Mouse (Mus musculus) gastrocnemius, postnatal 25 days (tissue): ENCODE measurements around the gene Cdh18. TPM values are rescaled to one million over a fixed set of nuclear protein-coding genes. Genes with fewer than 3 reads are reported as not detected.
"Not testable (repeated sequence)": the region's sequence is repeated elsewhere in the genome, so short reads cannot be mapped to it uniquely, and the experiment has no call there.

Source experiments
- DNase-seq: peaks from one replicate; pipeline ENCODE4 v3.0.0; 2022
- total RNA-seq, 2 experiments: library from RNA; stranded (reverse); gene quantifications; 1 replicate in 1 of 2; 2 replicates in 1 of 2; pipeline ENCODE4 v1.2.3; 2021

Cdh18 gene
- total RNA-seq, 2 experiments from 2014 or later, result not detected

DNA sequence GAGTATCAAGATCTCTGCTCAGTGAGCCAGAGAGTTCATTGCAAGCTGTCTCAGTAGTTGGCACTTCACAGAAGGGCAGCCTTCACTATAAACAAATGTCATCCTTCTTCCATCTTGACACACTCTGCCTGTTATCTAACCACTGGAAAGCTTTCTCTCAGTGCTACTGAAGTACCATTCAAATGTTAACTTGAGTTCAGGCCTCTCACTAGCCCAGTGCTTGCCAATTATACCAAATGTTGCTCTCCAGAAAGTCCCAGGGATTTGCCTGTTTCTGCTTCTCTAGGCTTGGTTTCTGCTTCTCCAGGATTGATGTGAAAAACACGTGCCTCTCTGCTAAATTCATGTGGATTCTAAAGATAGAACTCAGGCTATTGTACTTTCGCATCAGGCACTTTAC, 681.8 kb downstream of the Cdh18 start:
- DNase-seq, result no peak

DNA sequence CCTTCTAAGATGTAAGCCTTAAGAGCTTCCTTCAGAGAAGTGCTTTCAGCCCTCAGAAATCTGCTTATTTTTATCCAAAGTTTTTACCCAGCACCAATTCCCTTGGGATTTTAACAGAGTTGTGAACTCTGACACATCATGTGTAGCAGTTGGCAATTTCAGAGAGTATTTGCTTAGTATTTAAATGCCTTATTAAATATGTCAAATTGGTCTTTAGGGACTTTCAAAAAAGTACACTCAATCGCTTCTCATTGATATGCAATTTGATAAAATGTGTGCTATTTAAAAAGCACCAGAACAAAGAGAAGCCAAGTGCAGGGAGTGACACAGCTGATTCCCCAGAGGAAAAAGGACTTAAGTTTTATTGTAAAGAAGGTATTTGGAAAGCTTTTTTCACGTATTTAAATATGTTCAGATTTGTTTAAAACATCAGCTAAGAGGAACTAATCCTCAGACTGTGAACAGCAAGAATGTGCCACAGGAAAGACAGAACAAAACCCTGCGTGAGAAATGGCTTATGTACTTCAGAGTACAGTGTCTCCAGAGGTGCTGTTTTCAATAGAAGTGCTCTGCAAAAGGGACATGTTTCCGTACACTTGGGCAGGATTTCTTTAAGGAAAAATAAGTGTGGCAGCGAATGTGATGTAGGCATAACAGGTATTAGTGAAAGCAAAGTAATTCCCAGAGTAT, 709.1 kb downstream of the Cdh18 start:
- DNase-seq, result no peak

DNA sequence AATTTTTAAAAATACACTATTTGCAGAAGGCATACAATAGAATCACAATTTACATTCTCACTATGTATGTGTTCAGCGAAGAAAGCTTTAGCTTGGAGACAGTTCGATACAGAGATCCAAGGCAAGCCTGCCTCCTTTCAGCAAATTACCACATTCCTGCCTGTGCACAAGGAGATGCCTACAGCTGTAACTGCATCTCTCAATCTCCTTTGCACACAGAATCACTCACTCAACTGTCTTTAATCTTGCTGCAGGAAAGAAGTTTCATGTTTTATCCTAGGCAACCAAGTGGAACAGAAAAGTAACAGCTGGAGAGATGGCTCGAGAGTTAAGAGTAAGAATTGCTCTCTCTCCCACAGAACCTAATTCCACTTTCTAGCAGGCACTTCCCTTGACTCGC, 729.6 kb downstream of the Cdh18 start:
- DNase-seq, result no peak

DNA sequence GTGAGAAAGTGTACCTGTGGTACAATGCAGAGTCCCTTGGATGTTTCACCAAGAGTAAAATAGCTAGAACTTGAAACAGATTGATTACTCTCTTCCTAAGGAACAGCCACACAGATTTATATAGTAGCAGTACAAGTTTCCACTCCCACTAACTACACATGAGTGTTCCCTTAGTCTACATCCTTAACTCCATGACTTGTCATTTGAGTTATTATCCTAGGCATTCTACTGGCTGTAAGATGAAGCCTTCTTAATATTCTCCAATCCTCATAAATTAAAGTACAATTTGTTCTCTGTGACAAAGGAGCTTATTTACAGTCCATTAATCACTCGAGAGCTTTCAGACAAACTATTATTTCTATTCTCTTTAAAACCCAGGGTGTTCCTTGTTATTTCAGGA, 756.2 kb downstream of the Cdh18 start:
- DNase-seq, result no peak

DNA sequence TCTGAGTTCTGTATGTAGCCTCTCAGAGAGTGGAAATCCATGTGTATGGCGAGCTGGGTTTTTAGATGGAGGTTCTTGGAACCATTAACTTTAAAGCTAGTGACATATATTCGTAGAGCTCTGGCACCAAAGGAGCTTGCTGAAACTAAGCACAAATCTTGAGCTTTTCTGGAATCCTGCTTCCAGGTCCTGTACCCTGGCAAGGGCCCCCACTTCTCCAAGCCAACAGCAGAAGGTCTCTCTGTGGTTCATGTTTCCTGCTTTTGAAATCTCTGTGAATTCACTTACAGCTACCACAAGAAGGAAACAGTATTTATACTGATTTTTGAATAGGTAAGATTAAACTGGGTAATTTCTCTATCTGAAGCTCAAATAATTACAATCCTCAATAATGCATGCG, 767.9 kb downstream of the Cdh18 start:
- DNase-seq, result no peak

DNA sequence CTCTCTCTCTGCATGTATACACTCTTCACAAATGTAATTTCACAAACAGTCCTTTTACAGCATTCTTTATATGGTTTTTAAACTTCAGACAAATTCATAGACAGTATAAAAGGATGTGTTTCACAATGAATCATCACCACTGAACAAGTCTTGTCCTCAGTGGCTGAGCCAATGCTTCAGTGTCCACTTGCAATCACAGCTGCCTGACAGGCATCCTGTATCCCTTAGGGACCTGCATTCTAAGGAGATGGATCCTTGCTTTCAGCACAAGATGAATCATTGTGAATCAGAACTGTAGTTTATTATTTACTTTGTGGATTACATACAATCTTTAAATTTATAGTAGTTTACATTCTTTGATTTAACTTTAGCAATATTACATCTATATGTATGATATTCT, 768.6 kb downstream of the Cdh18 start:
- no peak for DNase-seq

DNA sequence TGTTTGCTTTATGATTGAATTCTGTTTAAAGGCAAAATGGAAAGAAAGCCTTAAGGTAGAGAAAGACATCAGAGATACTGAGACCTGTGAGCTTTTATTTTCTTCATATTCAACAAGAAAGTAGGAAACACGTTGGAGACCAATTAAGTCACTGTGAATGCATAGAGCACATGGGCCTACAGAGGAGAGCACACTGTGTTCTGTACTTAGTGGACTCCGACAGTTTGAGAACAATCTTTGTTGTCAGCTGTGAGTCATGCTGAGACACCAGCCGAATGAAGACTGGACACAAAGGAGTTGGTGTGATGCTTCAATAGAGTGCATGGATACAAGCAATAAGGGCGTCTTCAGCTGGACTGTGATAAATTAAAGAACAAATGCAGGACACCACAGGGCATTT, 791.5 kb downstream of the Cdh18 start:
- DNase-seq, result not testable (repeated sequence)

DNA sequence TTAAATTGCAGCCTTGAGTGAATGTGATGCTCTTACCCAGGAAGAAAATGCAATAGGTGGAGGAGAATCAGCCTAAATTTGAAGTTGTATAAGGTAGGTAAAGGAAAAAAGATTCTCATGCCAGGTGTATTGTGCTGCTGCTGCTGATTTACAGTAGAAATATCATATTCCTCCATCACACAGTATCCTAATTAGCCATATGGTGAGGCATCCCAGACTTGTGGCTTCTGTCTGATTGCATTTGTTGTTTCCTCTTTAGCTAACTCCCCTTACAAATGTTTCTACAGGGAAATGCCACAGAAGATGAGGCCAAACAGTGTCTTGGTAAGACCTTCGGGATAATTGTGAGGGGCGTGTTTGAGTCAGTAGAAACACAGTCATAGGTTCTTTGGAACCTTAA, 802.3 kb downstream of the Cdh18 start:
- no peak for DNase-seq

DNA sequence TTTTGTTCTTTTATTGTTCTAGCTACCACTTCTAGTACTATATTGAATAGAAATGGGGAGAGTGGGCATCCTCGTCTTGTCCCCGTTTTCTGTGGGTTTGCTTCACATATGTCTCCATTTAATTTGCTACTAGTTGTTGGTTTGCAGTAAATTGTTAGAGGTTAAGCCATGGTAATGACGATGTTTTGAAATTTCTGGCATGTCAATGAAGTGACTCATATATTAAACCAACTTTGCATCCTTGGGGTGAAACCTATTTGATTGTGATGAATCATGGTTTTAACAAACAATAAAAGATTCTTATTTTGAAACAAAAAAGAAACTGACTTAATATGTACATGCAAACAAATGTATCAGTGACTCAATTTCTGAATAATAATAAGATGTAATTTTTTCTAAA, 817.5 kb downstream of the Cdh18 start:
- DNase-seq, result no peak

DNA sequence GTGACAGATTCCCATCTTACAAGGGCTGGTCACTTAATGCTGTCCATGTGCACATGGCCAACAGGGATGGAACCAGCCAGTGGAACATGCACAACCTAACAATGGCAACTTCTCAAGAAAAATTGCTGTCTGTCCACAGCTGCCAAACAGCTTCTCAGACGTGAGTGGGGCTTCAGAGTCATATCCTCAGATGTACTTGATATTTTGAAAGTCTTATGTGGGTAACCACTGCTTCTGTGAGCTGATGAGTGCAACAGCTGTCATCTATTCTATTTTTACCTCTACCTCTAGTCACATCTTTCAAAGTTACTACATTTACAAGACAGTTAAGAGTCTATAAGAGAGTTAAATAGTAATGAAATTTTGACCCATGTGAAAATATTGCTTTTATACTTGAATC, 818.9 kb downstream of the Cdh18 start:
- no peak for DNase-seq

DNA sequence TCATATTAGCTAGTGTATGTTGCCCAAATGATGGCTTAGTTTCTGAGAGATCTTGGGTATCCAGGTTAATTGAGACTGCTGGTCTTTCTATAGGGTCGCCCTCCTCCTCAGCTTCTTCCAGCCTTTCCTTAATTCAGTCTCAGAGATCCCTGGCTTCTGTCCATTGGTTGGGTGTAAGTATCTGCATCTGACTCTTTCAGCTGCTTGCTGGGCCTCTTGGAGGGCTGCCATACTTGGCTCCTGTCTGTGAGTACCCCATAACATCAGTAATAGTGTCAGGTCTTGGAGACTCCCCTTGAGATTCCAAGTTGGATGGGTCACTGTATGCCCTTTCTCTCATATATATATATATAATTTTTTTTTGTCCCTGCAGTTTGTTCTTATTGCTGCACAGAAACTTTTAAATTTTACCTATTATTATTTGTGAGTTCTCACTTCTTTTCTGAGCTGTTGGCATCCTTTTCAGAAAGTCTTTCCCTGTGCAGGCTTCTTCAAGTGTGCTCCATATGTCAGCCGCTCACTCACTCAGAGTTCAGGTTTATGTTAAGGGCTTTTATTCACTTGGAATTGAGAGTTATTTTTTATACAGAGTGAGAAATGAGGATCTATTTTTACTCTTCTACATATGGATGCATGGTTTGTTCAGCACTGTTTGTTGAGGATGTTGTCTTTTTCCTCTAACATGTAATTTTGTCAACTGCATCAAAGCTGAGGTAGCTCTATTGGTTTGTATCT, 829.4 kb downstream of the Cdh18 start:
- no peak for DNase-seq

DNA sequence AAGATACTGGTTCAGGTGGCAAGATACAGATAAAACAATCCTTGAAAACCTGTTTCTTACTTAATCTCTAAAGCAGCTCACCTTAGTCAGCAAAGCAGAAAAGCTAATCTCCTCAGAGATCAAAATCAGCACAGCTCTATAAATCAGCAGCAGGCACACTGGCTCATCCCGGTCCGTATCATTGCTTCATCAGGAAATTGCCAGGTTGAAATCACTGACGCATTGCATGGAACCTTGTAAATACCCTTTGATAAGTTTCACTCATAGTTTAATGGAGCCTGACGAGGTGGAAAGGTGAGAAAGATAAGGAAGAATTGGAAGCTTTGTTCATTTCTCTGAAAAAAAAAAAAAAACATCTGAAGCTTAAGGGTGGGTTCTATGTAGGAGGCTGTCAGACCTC, 837.0 kb downstream of the Cdh18 start:
- no peak for DNase-seq

DNA sequence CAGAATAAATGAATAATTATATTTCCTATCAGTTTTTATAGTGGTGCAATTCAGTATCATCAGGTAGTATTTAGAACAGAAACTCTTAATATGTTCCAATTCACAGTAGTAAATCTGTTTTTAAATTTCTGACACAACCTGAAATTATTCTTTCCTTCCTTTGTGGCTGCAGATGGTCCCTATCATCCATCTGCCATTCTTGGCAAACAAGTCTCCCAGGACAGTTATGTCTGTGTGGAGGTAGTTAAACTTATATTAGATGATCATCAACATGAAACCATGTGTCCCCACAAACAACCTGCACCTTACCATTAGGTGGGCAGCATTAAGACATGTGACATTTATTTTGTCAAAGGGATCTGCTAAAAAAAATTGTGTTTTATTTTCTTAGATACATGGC, 847.8 kb downstream of the Cdh18 start:
- DNase-seq, result no peak

DNA sequence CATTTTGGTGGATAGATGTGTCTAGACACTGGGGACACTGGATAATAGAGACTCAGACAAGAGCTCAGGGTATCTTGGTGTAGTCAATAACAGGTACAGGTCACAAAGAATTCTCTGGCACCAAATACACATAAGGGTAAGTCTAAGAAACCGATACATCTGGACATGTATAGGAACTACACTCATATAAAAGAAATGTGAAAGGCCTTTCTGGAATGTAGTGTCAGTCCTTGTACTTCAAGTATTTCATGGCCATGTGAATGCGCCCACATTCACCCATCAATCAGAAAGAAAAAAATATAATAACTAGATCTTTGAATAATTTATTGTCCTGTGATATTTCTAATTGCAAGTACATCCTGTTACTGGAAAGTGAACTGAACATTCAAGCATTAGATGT, 855.0 kb downstream of the Cdh18 start:
- DNase-seq, result no peak

DNA sequence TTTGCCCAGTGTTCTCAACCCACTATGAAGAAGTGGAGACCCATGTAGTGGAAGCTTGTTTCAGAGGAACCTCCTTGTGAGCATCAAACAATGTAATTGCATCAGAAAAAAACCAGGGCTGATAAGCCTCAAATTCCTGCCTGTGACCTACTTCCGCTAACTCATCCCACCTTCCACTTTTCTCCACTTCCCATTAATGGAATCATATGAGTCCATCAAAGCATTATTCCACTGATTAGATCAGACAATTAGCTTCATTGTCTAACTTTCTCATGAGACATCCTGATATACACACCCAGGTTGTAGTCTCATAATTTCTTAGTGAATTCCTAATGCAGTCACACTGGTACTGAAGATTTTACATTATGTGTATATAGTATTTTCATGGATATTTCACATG, 859.4 kb downstream of the Cdh18 start:
- no peak for DNase-seq

DNA sequence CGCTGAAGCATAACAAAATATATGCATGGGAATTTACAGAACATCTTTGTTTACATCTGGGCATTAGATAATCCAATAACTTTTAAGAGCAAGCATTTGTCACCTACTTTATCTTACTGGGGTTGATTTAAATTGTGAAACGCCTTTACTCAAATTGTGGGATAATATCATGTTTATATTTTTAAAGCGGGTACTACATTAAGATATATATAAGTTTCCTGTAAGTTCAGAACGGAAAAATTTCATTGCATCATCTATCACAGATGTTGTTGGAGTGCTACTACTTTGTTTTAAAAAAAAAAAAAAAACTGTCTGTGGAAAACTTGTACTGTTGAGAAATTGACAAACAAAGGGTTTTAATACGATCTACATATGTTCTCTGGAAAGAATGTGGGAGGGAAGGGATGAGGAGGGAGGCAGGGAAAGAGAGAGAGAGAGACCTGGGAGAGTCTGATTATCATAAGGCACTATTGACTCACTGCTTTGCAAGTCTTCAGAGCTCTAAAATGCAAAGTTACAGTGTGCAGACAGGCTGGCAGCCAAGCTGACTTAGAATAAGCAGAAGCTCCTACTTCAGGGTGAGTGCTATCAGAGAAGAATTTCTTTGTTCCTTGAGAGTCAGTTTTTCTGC, 867.7 kb downstream of the Cdh18 start:
- no peak for DNase-seq

DNA sequence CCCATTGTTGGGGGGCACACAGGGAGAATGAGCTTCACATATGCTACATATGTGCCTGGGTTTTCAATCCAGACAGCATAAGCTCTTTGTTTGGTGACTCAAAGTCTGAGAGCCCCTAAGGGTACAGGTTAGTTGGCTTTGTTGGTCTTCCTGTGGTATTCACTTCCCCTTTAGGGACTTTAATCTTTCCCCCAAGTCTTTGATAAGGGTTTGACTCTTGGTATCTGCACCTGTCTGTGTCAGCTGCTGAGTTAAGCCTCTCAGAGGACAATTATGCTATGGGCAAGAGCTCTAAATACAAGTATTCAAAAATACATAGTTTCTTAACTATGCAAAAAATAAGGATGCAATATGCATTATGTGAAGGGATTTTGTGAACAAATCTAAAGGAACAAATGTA, 869.3 kb downstream of the Cdh18 start:
- no peak for DNase-seq

DNA sequence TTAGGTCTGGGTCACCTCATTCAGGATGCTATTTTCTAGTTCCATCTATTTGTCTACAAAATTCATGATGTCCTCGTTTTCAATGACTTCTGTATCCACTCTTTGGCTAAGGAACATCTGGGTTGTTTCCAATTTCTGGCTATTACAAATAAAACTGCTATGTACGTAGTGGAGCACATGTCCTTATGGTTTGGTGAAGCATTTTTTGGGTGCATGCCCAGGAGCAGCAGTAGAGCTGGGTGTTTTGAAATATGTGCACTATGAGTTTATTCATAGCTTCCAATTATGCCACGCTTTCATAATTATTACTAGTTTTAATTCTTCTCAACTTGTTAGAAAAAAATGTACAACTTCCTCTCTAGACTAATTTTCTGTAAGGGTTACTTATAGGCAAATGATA, 871.2 kb downstream of the Cdh18 start:
- no peak for DNase-seq

DNA sequence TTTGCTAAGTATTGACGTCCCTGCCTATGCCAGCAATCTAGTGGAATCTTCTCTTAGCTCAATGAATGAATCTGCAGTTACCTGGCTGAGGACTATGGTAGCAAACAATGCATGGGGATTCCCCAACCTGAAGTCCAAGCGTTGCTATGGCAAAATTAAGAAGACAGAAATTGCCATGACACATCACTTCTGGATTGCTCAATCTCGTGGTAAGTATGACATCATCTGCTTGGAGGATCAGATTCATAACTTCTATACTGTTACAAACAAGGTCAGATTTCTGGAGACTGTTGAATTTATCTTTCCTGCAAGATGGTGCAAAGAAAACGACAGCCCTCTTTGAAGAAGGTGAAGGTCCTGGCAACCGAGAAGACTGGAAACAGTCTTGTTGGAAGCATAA, 881.2 kb downstream of the Cdh18 start:
- no peak for DNase-seq

DNA sequence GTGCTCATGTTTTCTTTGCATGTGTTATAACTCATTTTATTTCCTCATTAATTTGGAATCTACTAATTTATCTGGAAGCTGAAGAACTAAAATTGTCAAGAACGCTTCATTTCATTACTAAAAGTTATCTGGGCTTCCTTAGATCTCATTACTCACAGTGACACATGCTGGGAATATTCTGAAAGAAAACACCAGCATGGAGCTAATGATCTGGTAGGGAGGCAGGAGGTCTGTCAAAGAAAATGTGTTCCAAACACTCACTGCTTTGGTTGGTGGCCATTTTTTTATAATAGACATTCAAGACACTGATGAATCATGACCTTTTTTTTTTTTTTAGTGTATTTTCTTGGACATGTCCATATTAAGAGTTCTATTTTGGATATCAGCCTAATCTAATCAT, 899.7 kb downstream of the Cdh18 start:
- DNase-seq, result no peak

DNA sequence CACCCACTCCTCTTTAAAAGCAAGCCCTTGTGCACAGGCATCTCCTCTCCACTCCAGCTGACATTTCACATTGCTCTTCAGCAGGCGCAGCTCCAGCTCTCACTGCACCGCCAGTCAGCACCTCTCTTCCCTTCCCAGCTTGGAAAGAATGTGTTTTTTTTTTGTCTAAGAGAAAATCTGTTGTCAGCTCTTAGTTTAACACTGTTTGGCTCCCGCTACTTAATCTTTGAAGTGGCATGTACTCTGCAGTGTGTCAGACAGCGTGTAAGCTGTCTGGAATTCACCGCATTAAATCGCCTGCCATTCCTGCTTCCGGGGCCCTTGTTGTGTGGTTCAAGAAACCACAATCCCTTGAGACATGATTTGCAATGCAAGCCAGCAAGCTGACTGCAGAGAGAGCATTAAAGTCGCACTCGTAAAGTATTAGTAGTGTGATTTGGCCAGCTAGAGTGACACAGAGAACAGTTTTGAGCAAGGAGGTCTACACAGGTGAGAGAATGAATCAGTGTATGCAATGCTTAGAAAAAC, 903.3 kb downstream of the Cdh18 start:
- no peak for DNase-seq

DNA sequence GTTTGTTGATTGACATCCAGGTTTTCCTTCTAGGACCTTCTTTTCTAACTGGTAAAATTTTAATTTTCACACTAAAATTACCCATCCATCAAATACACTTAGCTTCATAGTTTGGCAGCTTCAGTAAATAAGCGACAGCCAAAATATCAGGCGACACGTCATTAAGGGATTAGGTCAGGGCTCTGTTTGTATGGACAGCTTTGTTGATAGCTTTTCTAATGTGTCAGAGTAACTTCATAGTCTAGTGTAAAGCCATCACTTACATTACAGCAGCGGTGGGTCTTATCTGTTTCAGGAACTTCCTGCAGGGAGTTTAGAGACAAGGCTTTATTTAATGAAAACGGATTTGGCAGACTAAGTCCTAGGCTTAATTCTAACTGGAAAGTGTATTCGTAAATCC, 904.5 kb downstream of the Cdh18 start:
- DNase-seq, result no peak

DNA sequence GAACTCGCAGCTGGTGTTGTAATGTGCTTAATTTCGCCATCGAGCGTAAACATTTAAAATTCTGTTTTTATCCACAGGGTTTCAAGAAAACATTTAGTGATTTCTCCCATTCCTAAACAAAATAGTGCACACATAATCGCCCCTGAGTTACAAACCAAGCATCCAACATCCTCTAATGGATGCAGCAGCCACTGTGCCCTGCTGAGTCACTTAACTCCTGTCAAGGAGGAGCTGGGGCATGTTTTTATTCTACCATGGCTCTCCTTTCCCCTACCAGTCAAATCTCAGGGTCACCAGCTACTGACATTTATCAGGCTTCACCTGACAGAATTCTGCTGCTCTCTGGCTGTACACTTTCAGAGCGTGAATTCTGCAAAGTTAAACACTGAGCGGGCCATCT, 906.5 kb downstream of the Cdh18 start:
- DNase-seq, result no peak

DNA sequence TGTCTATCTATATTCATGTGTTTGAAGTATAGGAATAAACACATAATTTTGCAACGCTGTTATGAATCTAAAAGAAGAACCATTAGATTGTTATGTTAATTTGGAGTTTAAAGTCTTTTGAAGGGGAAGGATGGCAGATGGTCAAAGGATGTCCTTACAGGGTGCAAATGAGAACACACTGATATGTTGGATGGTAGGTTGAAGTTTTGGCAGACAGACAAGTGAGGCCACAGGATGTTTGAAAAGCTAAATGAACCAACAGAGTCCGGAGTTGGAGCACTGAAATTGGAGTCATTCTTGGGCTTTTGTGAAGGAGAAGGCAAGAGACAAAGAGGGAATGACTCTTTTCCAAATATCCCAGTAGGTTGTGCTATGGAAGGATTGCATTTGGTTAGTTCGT, 908.6 kb downstream of the Cdh18 start:
- DNase-seq, result no peak
